Mouse (Mus musculus) heart, postnatal 0 days (tissue): ENCODE results near the gene Sorcs2.
A peak's percentile ranks its signal among the peaks of the same experiment; 100 is the strongest.

Experiments
- CTCF ChIP-seq: IDR thresholded peaks from 2 replicates; pipeline ENCODE4 v1.5.1; 2016; ENCODE audit warnings: antibody characterized with exemption, control low read depth, low read depth
- EP300 ChIP-seq: IDR thresholded peaks from 2 replicates; pipeline ENCODE4 v1.6.1; 2016; ENCODE audit warnings: antibody characterized with exemption, low read depth

DNA sequence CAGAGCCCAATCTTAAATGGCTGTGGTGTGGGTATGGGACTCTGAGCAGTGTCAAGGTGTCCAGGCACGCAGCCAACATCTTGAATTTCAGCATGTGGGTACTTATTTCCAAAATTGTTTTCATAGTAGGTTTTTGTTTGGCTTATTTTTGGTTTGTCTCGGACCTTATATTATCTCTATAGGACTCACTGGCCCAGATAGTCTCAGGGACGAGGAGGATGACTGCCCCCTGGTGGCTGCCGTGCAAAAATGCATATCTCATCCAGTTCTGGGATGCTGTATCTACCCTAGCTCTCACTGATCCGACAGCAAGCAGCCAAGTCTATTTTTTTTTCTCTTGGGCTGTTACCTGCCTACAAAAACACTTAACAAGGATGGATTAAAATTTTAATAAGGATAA is 422.3 kb downstream of the Sorcs2 start:
- TF ChIP-seq CTCF (peak; percentile 72), EP300 (no peak)
